Mouse (Mus musculus) heart, adult 11 months (tissue): ENCODE measurements around the gene Sp2.

Experiments used
- DNase-seq: peaks from one replicate; pipeline ENCODE4 v3.0.0; 2022

Gene Sp2

GRCm38 (mm10) chr11:96995836-96996772 lies 13.3 kb upstream of the Sp2 start:
- no peak for DNase-seq

GRCm38 (mm10) chr11:96995031-96995430 lies 12.3 kb upstream of the Sp2 start:
- DNase-seq = no peak

GRCm38 (mm10) chr11:96992722-96993311 lies 10.1 kb upstream of the Sp2 start:
- DNase-seq = no peak

GRCm38 (mm10) chr11:96991501-96991900 lies 8.7 kb upstream of the Sp2 start:
- DNase-seq = no peak

- DNase-seq = no peak
Measured at GRCm38 (mm10) chr11:96987873-96988655, 5.3 kb upstream of the Sp2 start.

- DNase-seq = no peak
Measured at GRCm38 (mm10) chr11:96986463-96986862, 3.7 kb upstream of the Sp2 start.

GRCm38 (mm10) chr11:96984903-96985302 lies 2.1 kb upstream of the Sp2 start:
- DNase-seq = no peak

GRCm38 (mm10) chr11:96982355-96982754 lies 404 bp downstream of the Sp2 start:
- peak; percentile 96 for DNase-seq

- DNase-seq = peak; percentile 89
Measured at GRCm38 (mm10) chr11:96981461-96981860, 1.3 kb downstream of the Sp2 start.

GRCm38 (mm10) chr11:96980021-96980420 lies 2.7 kb downstream of the Sp2 start:
- peak; percentile 82 for DNase-seq

- DNase-seq = peak; percentile 86
Measured at GRCm38 (mm10) chr11:96979329-96979728, 3.4 kb downstream of the Sp2 start.

- peak; percentile 94 for DNase-seq
Measured at GRCm38 (mm10) chr11:96978401-96979246, 4.1 kb downstream of the Sp2 start.

- peak; percentile 100 for DNase-seq
Measured at GRCm38 (mm10) chr11:96977606-96978400, 5.0 kb downstream of the Sp2 start.

- DNase-seq = peak; percentile 99
Measured at GRCm38 (mm10) chr11:96976911-96977591, 5.7 kb downstream of the Sp2 start.

- no peak for DNase-seq
Measured at GRCm38 (mm10) chr11:96976379-96976687, 6.4 kb downstream of the Sp2 start.

GRCm38 (mm10) chr11:96975511-96976378 lies 7.0 kb downstream of the Sp2 start:
- DNase-seq = peak; percentile 94

- DNase-seq = no peak
Measured at GRCm38 (mm10) chr11:96974813-96975212, 7.9 kb downstream of the Sp2 start.

- DNase-seq = peak; percentile 96
Measured at GRCm38 (mm10) chr11:96973426-96973964, 9.3 kb downstream of the Sp2 start.

- DNase-seq = no peak
Measured at GRCm38 (mm10) chr11:96972906-96973305, 9.9 kb downstream of the Sp2 start.

- DNase-seq = no peak
Measured at GRCm38 (mm10) chr11:96970341-96970740, 12.4 kb downstream of the Sp2 start.
